Mouse (Mus musculus) liver, adult 2 months (tissue): ENCODE results near the gene Zfp213.
A peak's percentile ranks its signal among the peaks of the same experiment; 100 is the strongest.

Experiments used
- CTCF ChIP-seq: fragments of 200-500 bp; IDR thresholded peaks from 2 replicates; pipeline ENCODE4 v1.5.1; 2011; ENCODE audit warnings: low read depth, low read length, control low read depth
- POLR2A ChIP-seq: fragments of 200-500 bp; IDR thresholded peaks from 2 replicates; pipeline ENCODE4 v1.6.1; 2011; ENCODE audit warnings: low read length, control low read depth; ENCODE audit not compliant: insufficient read depth; ENCODE audit errors: extremely low read depth

- TF ChIP-seq CTCF: no peak
- TF ChIP-seq POLR2A: peak; percentile 72
Measured at GRCm38 (mm10) chr17:23550188-23550791, 13.7 kb downstream of the Zfp213 start.
